Mouse (Mus musculus): ENCODE measurements around the gene Wwox. TPM values are rescaled to one million over a fixed set of nuclear protein-coding genes. Genes with fewer than 3 reads are reported as not detected.

The Wwox gene
- total RNA-seq, 4 experiments from 2014 or later, result 4.4 to 6.0 (median 5.5) TPM

GRCm38 (mm10) chr8:115400013-115400720 is 960.7 kb downstream of the Wwox start:
- DNase-seq (ENCODE audit: low spot score in 2 of 2), result no peak

Other genes with a start within 250 kb of the Wwox start
- under 1 TPM in 3 of 4 experiments, not detected in 1; 0.40 to 0.92 (median 0.51) TPM for gene Vat1l, start 234.0 kb upstream of the Wwox start, total RNA-seq (2022)
- gene Clec3a, start 21.6 kb upstream of the Wwox start, total RNA-seq (2022), result not detected